Mouse (Mus musculus): Measurements from ENCODE around the gene Lcp2.
"Not testable (repeated sequence)": the region's sequence is repeated elsewhere in the genome, so short reads cannot be mapped to it uniquely, and the experiment has no call there.

Gene Lcp2

DNA sequence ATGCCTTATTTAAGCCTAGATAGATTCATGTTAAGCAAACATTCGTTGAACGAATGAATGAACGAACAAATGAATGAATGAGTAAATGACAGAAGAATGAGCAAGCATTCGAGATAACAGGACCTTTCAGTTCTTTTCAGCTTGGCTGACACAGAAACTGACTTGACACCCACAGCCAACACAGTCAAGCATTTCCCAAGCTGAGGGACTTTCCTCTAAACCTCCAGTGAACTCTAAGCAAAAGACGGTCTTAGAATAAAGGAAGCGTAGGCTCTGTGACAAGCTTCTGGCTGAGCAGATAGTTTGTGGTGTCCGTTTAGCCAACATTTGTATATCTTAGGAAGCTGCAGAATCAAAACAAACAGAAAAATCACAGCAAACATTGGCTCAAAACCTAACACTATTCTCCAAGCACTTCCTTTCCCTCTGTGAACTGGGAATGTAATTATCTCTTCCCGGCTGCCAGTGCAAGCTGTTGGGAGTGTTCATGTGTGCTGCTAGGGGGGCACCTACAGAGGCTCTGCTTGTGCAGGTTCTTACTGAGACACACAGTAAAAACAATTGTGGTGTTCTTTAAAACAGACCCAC is 39.5 kb downstream of the Lcp2 start:
- no peak for DNase-seq (ENCODE audit: low read depth, low spot score)

DNA sequence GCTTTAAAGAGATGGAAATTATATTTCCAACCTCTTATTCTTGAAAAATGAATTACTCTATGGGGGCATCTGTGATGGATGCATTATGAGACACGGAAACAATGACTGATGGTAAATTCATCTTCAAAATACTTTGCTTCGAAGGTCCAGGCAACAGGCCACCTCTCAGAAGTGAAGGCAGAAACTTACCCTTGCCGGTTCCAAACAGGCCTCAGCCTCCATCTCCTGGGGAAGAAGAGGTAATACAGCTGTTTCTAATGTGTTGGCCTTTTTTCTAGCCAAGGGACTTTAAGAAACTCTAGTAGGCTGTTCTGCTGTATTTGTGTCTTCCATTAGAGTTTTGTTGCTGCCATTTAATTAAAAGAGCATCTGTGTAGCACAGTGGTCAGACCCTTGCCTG is 40.3 kb downstream of the Lcp2 start:
- DNase-seq (ENCODE audit: low read depth, low spot score): no peak

DNA sequence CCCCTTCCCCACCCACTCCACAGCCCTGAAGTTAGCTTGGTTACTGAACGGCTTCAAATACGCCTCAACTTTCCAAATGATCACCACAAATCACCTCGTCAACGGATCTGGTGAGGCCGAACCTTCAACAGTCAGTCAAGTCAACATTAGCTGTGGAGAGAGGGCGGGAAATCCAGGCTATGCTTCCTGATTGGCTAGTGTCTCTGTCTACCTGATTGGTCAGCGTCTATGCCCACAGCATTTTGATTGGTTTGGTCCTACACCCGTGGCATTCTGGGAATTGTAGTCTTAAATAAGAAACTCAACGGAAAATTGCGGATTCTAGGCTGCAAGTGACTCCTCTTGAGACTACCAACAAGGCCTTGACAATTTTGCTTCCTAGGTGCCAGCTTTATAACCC is 51.7 kb downstream of the Lcp2 start, which contains the start of gene 4930469K13Rik:
Gene 4930469K13Rik, minus strand, starts transcription at position 133 of the 400 bp plus-strand sequence.
- DNase-seq (ENCODE audit: low read depth, low spot score): peak; percentile 91

DNA sequence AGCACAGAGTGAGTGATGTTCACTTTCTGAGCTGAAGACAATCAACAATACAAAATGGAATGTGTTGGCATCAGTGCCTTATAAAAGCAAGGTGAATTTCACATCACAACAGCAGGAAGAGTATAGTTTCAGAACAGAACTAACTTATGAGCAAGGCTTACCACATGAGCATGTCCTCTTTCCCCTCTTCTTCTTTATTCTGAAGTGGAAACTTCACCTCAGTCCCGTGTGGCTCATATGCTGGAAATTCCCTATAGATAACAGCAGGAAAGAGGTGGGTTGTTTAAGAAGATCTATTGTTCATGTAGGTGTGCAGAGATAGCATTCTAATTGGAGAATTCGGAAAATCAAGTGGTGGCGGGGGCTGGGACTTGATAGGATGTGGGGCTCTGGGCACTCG is 55.1 kb downstream of the Lcp2 start:
- no peak for DNase-seq (ENCODE audit: low read depth, low spot score)

DNA sequence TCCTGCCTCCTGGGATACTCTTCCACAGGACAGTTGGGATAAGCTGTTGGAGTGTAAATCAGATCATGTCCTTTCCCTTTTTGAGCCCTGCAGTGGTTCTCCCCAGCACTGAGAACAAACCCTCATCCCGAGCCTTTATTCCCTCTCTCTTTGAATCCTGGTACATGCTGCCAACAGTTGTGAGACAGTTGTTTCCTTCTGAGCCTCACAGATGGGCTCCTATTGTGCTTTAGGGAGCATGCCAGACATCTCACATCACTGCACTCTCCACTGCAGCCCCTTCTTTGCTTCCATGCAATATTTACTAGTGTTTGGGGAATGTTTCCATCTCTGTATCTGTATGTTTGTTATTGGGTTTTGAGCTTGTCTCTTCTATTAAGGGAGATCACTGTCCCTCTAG is 58.2 kb downstream of the Lcp2 start:
- DNase-seq (ENCODE audit: low read depth, low spot score): no peak

DNA sequence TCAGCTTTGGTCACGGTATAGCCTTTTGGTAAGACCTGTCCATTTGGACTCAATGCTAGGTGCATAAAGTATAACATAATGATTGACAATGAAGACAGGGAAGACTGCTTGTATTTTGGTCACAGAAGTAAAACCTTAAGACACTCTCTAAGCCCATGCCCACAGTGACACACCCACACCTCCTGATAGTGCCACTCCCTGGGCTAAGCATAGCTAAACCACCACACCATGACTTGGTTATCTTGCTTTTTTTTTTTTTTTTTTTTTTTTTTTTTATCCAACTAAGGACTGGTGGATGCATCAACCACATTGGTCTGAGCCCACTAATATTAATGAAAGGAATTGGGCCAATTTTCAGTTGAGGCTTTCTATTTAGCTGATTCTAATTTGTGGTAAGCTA is 62.5 kb downstream of the Lcp2 start:
- no peak for DNase-seq (ENCODE audit: low read depth, low spot score)

DNA sequence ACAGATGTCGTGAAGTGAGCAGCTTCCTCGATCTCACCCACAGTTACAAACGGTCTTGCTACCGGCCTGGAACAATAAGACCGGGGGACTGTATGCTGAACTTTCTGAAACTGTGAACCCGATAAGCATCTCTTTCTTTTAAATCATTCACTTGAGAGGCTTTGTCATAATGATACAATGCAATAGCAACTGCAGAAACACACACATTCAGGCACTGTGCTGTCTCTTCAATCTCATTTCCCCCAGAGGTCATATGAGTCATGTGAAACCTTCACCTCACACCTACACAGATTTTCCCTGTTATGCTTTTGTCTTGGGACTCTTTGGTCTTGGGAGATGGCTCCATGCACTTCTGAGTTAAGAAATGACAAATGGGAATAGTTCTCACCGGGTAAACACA is 65.2 kb downstream of the Lcp2 start:
- DNase-seq (ENCODE audit: low read depth, low spot score): peak; percentile 13

DNA sequence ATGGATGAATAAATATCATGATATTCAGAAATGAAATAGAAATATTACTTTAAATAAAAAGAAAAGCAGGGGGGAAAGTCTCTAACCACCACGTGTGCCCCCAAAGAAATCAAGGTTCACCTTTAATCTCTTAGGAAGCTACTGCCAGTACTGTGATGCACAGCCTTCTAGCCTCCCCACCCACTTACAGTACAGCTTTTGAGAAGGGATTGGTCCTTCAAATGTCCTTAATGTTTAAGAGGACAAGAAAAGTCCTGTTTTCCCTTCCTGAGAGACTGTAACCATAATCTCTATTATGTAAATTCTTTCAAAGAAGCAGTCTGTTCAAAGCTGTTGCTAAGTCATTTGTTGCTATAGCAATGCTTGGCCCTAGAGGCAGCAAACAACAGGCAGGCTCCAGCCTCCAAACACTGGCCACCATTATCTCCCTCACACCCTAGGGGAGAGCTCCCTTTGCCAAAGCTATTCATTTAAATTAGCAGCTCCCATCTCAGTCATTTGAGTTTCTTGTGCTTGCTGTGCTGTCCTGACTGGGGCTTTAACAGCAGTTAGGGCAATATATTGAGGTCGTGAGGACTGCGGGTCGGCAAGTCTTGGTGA is 66.2 kb downstream of the Lcp2 start:
- DNase-seq (ENCODE audit: low read depth, low spot score): peak; percentile 84

DNA sequence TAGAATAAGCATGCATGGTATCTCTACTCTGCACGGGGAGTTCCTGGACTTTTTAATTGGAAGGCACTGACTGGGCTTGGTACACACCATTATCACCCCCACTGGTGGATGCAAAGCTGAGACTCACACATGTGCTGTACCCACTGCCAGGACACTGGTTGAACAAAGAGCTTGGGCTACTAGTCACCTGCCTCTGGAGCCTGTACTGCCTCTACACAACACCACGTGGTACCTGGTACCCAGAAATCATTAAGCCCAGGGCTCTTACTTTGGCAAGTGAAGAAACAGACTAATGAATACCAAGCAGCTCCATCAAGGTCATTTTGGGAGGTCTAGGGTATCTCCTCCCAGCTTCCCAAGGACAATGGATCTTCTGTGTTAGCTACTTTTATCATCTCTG is 67.0 kb downstream of the Lcp2 start:
- DNase-seq (ENCODE audit: low read depth, low spot score): peak; percentile 2

DNA sequence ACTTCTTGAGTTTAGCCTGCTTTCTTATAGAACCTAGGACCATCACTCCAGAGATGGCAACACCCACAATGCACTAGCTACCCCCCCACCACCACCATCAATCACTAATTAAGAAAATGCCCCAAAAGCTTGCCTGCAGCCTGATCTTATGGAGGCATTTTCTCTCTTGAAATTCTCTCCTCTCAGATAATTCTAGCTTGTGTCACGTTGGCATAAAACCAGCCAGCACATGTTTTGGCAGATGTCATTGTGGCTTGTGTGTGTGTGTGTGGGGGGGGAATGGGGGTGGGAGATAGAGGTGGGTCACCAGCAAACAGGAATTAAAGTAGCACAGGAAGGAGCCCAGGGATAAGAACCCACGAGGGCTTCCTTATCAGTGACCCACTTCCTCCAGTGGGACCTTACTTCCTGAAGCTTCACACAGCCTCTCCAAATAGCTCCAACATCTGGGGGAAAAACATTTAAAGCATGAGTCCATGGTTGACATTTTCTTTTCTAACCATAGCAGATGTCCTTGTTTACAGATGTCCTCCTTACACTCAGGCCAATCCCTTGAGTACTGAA is 69.9 kb downstream of the Lcp2 start:
- no peak for DNase-seq (ENCODE audit: low read depth, low spot score)

DNA sequence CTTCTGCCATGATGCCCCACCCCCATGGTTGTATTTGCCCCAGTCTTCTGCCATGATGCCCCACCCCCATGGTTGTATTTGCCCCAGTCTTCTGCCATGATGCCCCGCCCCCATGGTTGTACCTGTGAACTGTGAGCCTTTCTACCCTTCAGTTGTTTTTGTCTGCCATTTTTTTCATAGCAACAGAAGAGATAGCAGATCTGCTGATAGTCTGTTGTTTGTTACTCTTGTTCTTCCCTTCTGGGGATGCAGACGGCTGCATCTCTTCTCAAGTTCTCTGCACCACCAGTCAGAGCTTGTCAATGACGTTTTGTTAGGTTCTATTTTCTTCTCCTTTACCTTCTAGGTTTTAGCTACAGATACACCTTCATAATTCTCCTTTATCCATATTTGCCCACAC is 70.9 kb downstream of the Lcp2 start:
- no peak for DNase-seq (ENCODE audit: low read depth, low spot score)

DNA sequence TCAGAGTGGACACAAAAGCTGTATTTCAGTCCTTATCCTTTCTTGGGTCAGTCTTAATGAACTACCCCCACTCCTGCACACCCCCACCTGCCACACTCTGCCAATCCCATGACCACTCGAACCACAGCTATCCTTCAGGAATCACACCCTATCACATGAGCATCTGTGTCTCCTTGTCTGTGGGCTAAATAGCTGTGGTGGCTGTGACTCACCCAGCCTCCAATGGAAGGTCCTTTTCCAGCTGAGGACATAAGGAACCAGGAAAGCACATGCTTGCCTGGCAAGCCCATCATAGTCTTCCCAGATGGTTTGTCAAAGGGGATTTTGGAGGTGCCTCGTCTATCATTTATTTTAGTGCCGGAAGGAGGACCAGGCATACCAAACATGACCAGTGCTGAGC is 71.6 kb downstream of the Lcp2 start:
- no peak for DNase-seq (ENCODE audit: low read depth, low spot score)

DNA sequence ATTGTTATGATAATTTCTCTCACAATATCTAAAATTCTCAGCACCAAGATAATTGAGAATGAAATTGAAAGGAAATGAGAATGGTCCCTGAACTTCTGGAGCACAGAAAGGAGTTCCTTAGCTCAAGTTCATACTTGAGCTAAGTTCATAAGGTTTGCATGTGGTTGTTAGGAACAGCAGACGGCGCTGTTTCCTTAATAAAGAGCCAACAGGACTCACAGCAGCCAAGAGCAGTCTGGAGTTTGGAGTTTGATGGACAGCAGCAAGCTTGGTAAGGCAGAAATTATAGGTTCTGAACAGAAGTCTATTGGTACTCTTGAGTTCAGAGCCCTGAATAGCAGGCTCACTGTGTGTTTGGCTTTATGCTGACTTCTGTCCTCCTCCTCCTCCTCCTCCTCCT is 76.4 kb downstream of the Lcp2 start:
- DNase-seq (ENCODE audit: low read depth, low spot score): peak; percentile 67

DNA sequence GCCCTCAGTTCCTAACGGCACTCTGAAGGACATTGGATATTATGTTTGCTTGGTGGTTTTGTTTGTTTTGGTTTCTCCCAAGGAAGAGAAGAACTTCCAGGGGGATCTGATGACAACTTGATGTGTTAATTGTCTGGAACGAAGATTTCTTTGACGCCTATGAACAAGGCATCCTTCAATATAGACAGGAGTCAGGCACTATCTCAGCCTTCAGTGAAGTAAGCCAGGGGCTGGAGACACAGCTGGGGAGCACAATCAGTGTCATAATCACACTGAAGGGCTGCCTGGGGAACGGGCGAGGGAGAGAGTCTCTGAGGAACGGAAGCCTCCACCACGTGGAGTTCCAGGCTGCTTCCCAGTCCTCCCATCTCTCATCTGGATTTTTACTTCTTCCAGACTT is 78.1 kb downstream of the Lcp2 start:
- no peak for DNase-seq (ENCODE audit: low read depth, low spot score)

DNA sequence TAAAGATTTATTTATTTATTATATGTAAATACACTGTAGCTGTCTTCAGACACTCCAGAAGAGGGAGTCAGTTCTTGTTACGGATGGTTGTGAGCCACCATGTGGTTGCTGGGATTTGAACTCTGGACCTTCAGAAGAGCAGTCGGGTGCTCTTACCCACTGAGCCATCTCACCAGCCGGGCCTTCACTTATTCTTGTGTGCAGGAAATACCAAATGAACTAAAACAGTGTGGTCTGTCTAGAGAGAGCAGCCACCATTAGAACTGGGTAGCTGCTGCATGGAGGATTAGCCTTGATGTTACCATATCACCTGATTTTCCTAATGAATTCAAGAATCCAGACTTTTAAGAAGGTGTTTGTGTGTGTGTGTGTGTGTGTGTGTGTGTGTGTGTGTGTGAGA is 79.0 kb downstream of the Lcp2 start:
- not testable (repeated sequence) for DNase-seq (ENCODE audit: low read depth, low spot score)

DNA sequence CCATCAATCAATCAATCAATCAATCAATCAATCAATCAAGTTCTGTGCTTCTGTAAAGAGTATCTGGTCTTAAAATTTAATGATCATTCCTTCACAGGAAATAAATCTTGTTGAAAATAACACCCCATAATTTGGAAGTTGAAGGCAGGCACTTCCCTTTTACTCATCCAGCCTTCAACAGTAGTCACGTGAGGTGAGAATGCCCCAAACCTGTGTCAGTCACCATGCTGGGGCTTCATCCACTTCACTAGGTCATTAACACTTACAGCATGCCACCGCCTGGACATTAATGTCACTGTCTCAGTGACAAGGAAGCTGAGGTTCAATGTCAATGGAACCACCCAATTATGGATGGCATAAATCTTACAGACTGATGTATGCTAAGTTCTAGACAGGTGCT is 81.7 kb downstream of the Lcp2 start:
- DNase-seq (ENCODE audit: low read depth, low spot score): no peak

DNA sequence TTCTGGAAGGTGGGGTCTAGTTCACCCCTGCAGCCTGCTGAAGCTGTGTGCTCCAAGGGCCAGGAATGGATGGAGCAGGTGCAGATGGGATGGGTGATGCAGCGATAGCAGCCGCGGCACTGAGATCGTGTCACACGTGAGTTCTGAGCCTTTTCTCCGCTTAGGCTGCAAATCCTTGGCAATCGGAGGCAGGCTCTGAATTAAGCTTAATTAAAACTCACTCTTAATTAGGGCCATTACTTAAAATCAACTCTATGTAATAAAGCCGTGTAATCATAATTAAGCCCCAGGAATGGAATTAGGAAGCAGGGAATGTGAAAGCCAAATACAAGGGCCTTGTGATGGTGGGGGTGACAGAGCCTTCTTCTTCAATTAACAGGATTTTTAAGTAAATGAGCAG is 92.6 kb downstream of the Lcp2 start:
- DNase-seq (ENCODE audit: low read depth, low spot score): no peak
